Comparison of ENCODE assay signal across 24 mouse cellular contexts in the genomic region with DNA sequence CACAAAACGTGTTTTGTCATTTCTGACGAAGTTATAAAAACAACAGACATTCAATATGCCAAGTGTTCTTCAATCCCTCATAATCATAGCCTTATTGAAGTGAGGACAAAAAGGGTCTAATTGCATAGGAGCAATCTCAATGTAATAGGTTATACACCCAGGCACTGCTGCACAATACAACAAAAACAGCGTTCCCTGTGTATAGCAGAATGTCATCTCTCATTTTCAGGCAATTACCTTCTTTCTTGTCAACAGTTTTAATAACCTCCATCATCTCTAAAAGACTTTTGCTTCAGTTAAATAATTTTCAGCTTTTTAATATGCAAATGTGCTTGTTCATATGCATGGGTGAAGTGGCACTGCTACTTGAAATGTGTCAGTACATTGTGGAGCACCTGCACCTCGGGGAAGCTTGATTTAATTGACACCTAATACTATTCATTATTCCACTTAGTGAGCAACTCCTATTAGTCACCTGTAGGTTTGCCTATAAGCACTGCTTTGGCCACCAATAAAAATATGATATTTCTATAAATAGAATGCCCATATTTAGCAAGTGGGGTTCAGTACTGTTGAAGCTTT.
DNase-seq lines count a peak whose midpoint lies in the region; ATAC-seq and TF ChIP-seq lines count a peak whose summit lies in the region.
"Had no signal": no experiment of that assay in that cellular context is flagged by ENCODE, and none has a peak within 500 bp of the region (broad histone marks: within the 10 kb centered on the region; RNA-seq: fewer than 3 reads in every experiment).

No protein-coding gene starts in this region.

- no peaks in the 10 kb centered on the region for H3K9me3 ChIP-seq in forebrain, embryonic 11.5 days (ENCODE audit: control insufficient read depth, low read length)
- no peaks in the 10 kb centered on the region for H3K9me3 ChIP-seq in forebrain, embryonic 10.5 days
- no peaks in the 10 kb centered on the region for H3K9me3 ChIP-seq in forebrain, embryonic 13.5 days (replicated peaks)
- H3K9me3 ChIP-seq in forebrain, embryonic 15.5 days: no peaks in the 10 kb centered on the region
- no peaks in the 10 kb centered on the region for H3K9me3 ChIP-seq in forebrain, postnatal 0 days (ENCODE audit: low read length)
- H3K9me3 ChIP-seq in heart, embryonic 10.5 days: no peaks in the 10 kb centered on the region
- H3K9me3 ChIP-seq: embryonic facial prominence, embryonic 10.5 days; embryonic facial prominence, embryonic 12.5 days; G1E had no signal

- H3K36me3 ChIP-seq in forebrain, embryonic 11.5 days (ENCODE audit: control insufficient read depth, insufficient read depth, low read length): no peaks in the 10 kb centered on the region
- H3K36me3 ChIP-seq in forebrain, embryonic 10.5 days (replicated peaks): no peaks in the 10 kb centered on the region
- H3K36me3 ChIP-seq in forebrain, embryonic 13.5 days (ENCODE audit: poor library complexity, severe bottlenecking): no peaks in the 10 kb centered on the region
- H3K36me3 ChIP-seq in forebrain, embryonic 15.5 days: no peaks in the 10 kb centered on the region
- no peaks in the 10 kb centered on the region for H3K36me3 ChIP-seq in forebrain, postnatal 0 days (ENCODE audit: insufficient read depth)
- H3K36me3 ChIP-seq in heart, embryonic 10.5 days: no peaks in the 10 kb centered on the region
- H3K36me3 ChIP-seq: embryonic facial prominence, embryonic 10.5 days; embryonic facial prominence, embryonic 12.5 days; G1E had no signal

- H3K9ac ChIP-seq in forebrain, embryonic 11.5 days (ENCODE audit: low read length): no peak overlapping the region
- no peak overlapping the region for H3K9ac ChIP-seq in forebrain, embryonic 13.5 days
- H3K9ac ChIP-seq in forebrain, embryonic 15.5 days (replicated peaks): no peak overlapping the region
- no peak overlapping the region for H3K9ac ChIP-seq in forebrain, postnatal 0 days
- H3K9ac ChIP-seq: embryonic facial prominence, embryonic 12.5 days had no signal

- H3K27ac ChIP-seq in forebrain, embryonic 11.5 days (ENCODE audit: low read depth, low read length): no peak overlapping the region
- H3K27ac ChIP-seq in forebrain, embryonic 10.5 days: no peak overlapping the region
- no peak overlapping the region for H3K27ac ChIP-seq in forebrain, embryonic 13.5 days
- no peak overlapping the region for H3K27ac ChIP-seq in forebrain, embryonic 15.5 days (replicated peaks)
- H3K27ac ChIP-seq in forebrain, postnatal 0 days (ENCODE audit: low read depth, low read length): no peak overlapping the region
- no peak overlapping the region for H3K27ac ChIP-seq in heart, embryonic 10.5 days
- H3K27ac ChIP-seq: embryonic facial prominence, embryonic 10.5 days; embryonic facial prominence, embryonic 12.5 days had no signal

- 41% methylated on average over 4 of the region's 4 CpGs for WGBS in forebrain, embryonic 11.5 days
- 72% methylated on average over 4 of the region's 4 CpGs for WGBS in forebrain, embryonic 10.5 days
- WGBS in forebrain, embryonic 13.5 days: 18% methylated on average over 4 of the region's 4 CpGs
- WGBS in forebrain, embryonic 15.5 days: 13% methylated on average over 4 of the region's 4 CpGs
- 16% methylated on average over 4 of the region's 4 CpGs for WGBS in forebrain, postnatal 0 days
- WGBS in heart, embryonic 10.5 days: 83% methylated on average over 4 of the region's 4 CpGs

- ATAC-seq in forebrain, embryonic 11.5 days (replicated peaks; ENCODE audit: low FRiP score): peak; percentile 58
- ATAC-seq in forebrain, embryonic 13.5 days: peak; percentile 91
- peak; percentile 85 for ATAC-seq in forebrain, embryonic 15.5 days (replicated peaks)
- peak; percentile 90; the same call in 1 of the 2 replicates for ATAC-seq in forebrain, postnatal 0 days
- ATAC-seq: activated CD4-positive, CD25-positive, alpha-beta regulatory T cell, adult 4 months; CD4-positive, CD25-positive, alpha-beta regulatory T cell, adult 4 months; Patski had no signal

- H3K4me3 ChIP-seq in forebrain, embryonic 11.5 days (ENCODE audit: low read depth, low read length): no peak overlapping the region
- no peak overlapping the region for H3K4me3 ChIP-seq in forebrain, embryonic 10.5 days
- H3K4me3 ChIP-seq in forebrain, embryonic 13.5 days: no peak overlapping the region
- H3K4me3 ChIP-seq in forebrain, embryonic 15.5 days: no peak overlapping the region
- H3K4me3 ChIP-seq in forebrain, postnatal 0 days (ENCODE audit: low read depth, low read length): no peak overlapping the region
- no peak overlapping the region for H3K4me3 ChIP-seq in heart, embryonic 10.5 days
- H3K4me3 ChIP-seq: embryonic facial prominence, embryonic 10.5 days; embryonic facial prominence, embryonic 12.5 days had no signal

- H3K4me2 ChIP-seq in forebrain, embryonic 11.5 days (ENCODE audit: low read depth, low read length, severe bottlenecking): no peak overlapping the region
- H3K4me2 ChIP-seq in forebrain, embryonic 13.5 days: no peak overlapping the region
- no peak overlapping the region for H3K4me2 ChIP-seq in forebrain, embryonic 15.5 days (replicated peaks)
- H3K4me2 ChIP-seq in forebrain, postnatal 0 days (ENCODE audit: low read depth): no peak overlapping the region
- H3K4me2 ChIP-seq: embryonic facial prominence, embryonic 12.5 days had no signal

- H3K4me1 ChIP-seq in forebrain, embryonic 11.5 days (replicated peaks; ENCODE audit: control insufficient read depth, insufficient read depth, low read length): peaks cover 7% of the 10 kb centered on the region
- peaks cover 44% of the 10 kb centered on the region for H3K4me1 ChIP-seq in forebrain, embryonic 10.5 days
- peaks cover 36% of the 10 kb centered on the region for H3K4me1 ChIP-seq in forebrain, embryonic 13.5 days
- H3K4me1 ChIP-seq in forebrain, embryonic 15.5 days: peaks cover 28% of the 10 kb centered on the region
- no peaks in the 10 kb centered on the region; the same call in 1 of the 2 replicates for H3K4me1 ChIP-seq in forebrain, postnatal 0 days (ENCODE audit: insufficient read depth)
- peaks cover 7% of the 10 kb centered on the region; the same call in 1 of the 2 replicates for H3K4me1 ChIP-seq in heart, embryonic 10.5 days

- TF ChIP-seq CTCF in forebrain, postnatal 0 days (IDR thresholded peaks at IDR 0.05; ENCODE audit: low read depth): no peak

- DNase-seq in forebrain, embryonic 11.5 days (ENCODE audit: low spot score): no peak
- no peak for DNase-seq in forebrain, embryonic 10.5 days (ENCODE audit: extremely low spot score, low spot score)
- no peak for DNase-seq in forebrain, postnatal 0 days
- DNase-seq in cerebellum, adult 9-11 months: no peak
- no peak for DNase-seq in heart, embryonic 10.5 days (ENCODE audit: low spot score)
- no peak for DNase-seq in testis, postnatal 14 days (ENCODE audit: low spot score)
- DNase-seq: adrenal gland, adult 8-10 months; adrenal gland, postnatal 14 days; adrenal gland, postnatal 36 days; B cell, adult 2 months; cerebellum, adult 11 months; cerebellum, adult 18-20 months; cerebellum, adult 8-10 months; cerebellum, postnatal 10 days; cerebellum, postnatal 25 days had no signal

- no peaks in the 10 kb centered on the region for H3K27me3 ChIP-seq in forebrain, embryonic 11.5 days (ENCODE audit: control insufficient read depth, insufficient read depth, low read length)
- no peaks in the 10 kb centered on the region for H3K27me3 ChIP-seq in forebrain, embryonic 10.5 days (ENCODE audit: poor library complexity, severe bottlenecking)
- H3K27me3 ChIP-seq in forebrain, embryonic 13.5 days: no peaks in the 10 kb centered on the region
- no peaks in the 10 kb centered on the region for H3K27me3 ChIP-seq in forebrain, embryonic 15.5 days
- H3K27me3 ChIP-seq in forebrain, postnatal 0 days (ENCODE audit: insufficient read depth, low read length): no peaks in the 10 kb centered on the region
- H3K27me3 ChIP-seq in heart, embryonic 10.5 days (ENCODE audit: insufficient read depth, poor library complexity, severe bottlenecking): no peaks in the 10 kb centered on the region
- H3K27me3 ChIP-seq: CH12.LX; embryonic facial prominence, embryonic 12.5 days; Patski had no signal
